Mouse (Mus musculus): ENCODE data around the gene Cracr2a.

DNA sequence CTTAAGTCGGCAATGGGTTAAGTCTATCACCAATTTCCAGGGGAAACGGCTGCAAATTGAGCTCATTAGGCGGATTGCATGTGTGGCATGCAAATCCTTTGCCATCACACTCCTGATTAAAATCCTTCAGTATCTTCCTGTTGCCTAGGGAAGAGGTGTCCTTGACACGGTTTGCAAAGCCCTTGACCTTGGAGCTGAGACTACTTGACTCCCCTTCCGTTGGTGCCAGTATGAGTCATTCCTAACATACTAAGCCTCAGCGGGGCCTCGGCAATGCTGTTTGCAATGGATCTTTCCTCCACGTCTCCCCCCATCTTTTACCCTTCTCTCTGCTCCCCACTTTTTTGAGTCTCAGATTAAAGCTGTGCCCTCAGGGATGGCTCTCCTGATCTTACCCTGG, 122.4 kb downstream of the Cracr2a start:
- TF ChIP-seq TAL1 (IDR thresholded peaks at IDR 0.05; ENCODE audit: low read length) (no peak), GATA1 (IDR thresholded peaks at IDR 0.05; ENCODE audit: low read length) (no peak)

All from erythroblast, embryonic 14.5 days (primary cell).